Mouse (Mus musculus) embryo, embryonic 11 days (tissue): ENCODE results near the gene Prkd3.

Experiments
- DNase-seq: peaks from one replicate; pipeline ENCODE4 v3.0.0-alpha.2; 2015

The Prkd3 gene

GRCm38 (mm10) chr17:78935857-78936256, 84.8 kb downstream of the Prkd3 start:
- DNase-seq, result no peak

DNA sequence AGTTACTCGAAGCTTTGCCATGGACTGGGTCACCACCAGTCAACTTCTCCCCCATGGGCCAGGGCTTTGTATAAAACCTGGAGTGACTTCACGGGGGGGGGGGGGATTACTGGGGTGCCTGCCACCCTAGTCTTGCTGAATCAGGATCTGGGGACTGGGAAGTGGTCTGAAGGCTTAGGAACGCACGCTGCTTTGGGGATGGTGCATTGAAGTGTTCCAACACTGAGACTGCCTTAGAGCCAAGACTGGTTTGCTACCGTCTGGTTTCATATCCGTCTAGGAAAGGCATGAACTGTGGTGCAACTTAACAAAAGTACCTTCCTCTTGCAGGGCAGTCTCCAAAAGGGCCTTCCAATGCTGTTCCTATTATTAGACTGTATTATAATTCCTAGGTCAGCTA, 102.9 kb downstream of the Prkd3 start:
- DNase-seq, result no peak

DNA sequence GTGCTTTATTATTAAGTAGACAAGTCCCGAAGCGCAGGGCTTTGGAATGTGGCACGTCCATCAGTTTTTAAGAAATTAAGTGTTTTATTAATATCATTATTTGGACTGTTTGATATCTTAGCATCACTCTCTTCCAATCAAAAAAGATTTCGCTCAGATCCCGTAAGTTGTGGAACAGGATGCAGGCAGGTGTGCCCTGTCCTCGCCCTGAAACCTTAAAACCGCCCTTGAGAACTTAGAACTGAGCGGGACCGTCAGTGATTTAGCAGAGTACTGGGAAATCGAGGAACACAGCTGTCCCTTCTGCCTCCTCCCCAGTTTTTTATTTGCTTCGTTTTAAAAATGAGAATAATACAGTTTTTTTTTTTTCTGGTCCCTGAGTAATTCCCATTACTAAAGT, 103.7 kb downstream of the Prkd3 start:
- DNase-seq, result no peak

DNA sequence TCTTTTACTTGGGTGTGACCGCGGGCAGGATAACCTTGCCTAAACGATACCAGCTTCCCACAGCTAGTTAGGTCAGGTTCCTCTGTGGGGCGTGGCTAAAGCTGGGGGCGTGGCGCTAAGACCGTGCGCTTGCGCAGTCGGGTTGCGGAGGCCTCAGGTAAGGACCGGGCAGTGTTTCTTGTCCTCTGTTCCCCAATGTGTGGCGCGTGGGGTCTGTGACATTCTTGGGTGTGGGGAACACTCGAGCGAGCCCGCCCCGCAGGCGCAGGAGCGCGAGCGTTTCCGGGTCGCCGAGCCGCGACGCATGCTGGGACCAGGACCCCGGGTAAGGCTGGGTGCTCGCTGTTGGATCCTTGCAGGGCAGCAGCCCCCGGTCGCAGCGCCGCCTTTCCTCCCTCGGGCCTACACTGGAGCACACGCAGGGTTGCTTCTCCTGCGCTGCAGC, 104.2 kb downstream of the Prkd3 start, which contains the start of gene Cebpzos:
TSS of gene Cebpzos (plus strand) at position 132 of the 445 bp plus-strand sequence.
- DNase-seq, result peak; percentile 90

DNA sequence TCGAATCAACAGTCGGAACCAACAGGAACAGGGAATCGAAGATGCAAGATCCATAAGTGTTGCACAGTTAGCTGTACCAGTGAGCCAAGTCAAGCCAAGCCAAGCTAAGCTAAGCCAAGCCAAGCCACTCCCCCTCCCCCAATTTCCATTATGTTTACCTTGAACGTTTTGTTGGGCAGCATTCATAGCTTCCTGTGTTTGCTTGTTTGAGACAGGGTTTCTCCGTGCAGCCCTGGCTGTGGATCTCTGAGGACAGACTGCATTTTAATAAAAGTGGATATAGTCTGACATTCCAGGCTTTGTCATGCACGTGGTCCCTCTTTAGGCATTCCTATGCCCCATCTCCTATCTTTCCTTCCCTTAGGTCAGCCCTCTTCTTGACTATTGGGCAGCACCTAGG, 104.8 kb downstream of the Prkd3 start:
- DNase-seq, result peak; percentile 32

- no peak for DNase-seq
These were observed 106.7 kb downstream of the Prkd3 start for GRCm38 (mm10) chr17:78913921-78914320.

GRCm38 (mm10) chr17:78912861-78913281, 107.7 kb downstream of the Prkd3 start:
- peak; percentile 62 for DNase-seq

GRCm38 (mm10) chr17:78909374-78909773, 111.2 kb downstream of the Prkd3 start:
- DNase-seq, result no peak

DNA sequence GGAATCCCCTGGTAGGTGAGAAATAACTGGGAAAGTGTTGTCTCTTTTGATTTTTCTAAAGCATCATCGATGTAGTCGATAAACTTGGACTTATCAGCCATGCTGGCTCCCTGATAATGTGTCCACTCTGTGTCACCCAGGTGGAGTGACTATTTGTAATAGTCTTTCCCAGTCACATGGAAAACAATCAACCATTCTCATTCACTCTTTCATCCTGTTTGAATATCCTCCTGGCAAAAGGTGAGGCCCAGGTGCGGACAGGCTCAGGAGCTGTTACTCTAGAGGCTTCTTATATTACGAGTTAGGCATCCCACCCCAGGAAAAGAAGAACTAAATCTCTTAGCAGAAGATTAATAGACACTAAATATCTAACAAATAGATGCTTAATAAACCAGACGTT, 113.7 kb downstream of the Prkd3 start, which contains the start of gene Sult6b1:
TSS of gene Sult6b1 (minus strand) at position 101 of the 400 bp plus-strand sequence.
- no peak for DNase-seq

DNA sequence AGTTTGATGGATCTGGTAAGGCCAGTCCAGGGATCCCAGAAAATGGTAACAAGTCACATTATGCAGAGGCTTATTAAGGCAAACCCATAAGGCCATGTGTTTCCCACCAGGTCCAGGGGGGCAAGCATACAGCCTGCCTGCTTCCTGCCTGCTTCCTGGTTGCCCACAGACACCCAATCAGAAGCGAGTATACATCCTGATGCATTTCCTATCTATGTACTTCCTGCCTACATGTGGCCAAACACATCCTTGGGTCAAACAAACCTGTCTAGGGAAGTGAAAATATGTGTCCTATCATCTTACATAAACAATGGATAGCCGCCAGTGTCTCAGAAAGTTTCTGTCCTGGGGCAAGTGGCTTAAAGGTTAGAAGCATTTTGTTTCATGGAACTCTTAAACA, 117.5 kb downstream of the Prkd3 start:
- DNase-seq, result no peak
